Mouse (Mus musculus) layer of hippocampus, adult 8-10 months (tissue): ENCODE results near the gene Catsperd. TPM values are rescaled to one million over a fixed set of nuclear protein-coding genes. Genes with fewer than 3 reads are reported as not detected.

Source experiments
- DNase-seq, 2 experiments: peaks; one replicate each; pipeline ENCODE4 v3.0.0; 2022; ENCODE audit warnings: low spot score in 2 of 2
- total RNA-seq, 4 experiments: library from RNA; stranded (reverse); gene quantifications; 2 replicates each; pipeline ENCODE4 v1.2.4; 2022

The Catsperd gene
- 1 to 10 TPM in 2 of 4 experiments, under 1 TPM in 2; 0.48 to 1.8 (median 1.2) TPM for total RNA-seq

- DNase-seq = no peak
These were observed at the start of gene Catsperd for GRCm38 (mm10) chr17:56627530-56628277. Gene Catsperd (plus strand): TSS chr17:56628143.

- no peak for DNase-seq
These were observed 44.9 kb upstream of the Catsperd start for GRCm38 (mm10) chr17:56583071-56583470.

- peak; percentile 42 to 45 for DNase-seq
These were observed 44.2 kb upstream of the Catsperd start for GRCm38 (mm10) chr17:56583611-56584256.

GRCm38 (mm10) chr17:56584257-56585130 lies 43.4 kb upstream of the Catsperd start, which contains the start of the genes Safb2 and Safb:
Gene Safb2 (minus strand): TSS chr17:56584585.
Gene Safb (plus strand): TSS chr17:56584825.
- peak; percentile 99 for DNase-seq

- no peak for DNase-seq
These were observed 42.6 kb upstream of the Catsperd start for GRCm38 (mm10) chr17:56585171-56585821.

- DNase-seq = no peak
These were observed 40.2 kb upstream of the Catsperd start for GRCm38 (mm10) chr17:56587773-56588172.

- no peak for DNase-seq
These were observed 39.0 kb upstream of the Catsperd start for GRCm38 (mm10) chr17:56588921-56589320.

- no peak for DNase-seq
These were observed 35.4 kb upstream of the Catsperd start for GRCm38 (mm10) chr17:56592553-56592952.

- DNase-seq = no peak
These were observed 34.2 kb upstream of the Catsperd start for GRCm38 (mm10) chr17:56593527-56594271.

GRCm38 (mm10) chr17:56603186-56604069 lies 24.5 kb upstream of the Catsperd start:
- no peak for DNase-seq

GRCm38 (mm10) chr17:56604070-56604380 lies 23.9 kb upstream of the Catsperd start:
- DNase-seq = no peak

- no peak for DNase-seq
These were observed 23.5 kb upstream of the Catsperd start for GRCm38 (mm10) chr17:56604422-56604821.

- no peak for DNase-seq
These were observed 22.5 kb upstream of the Catsperd start for GRCm38 (mm10) chr17:56605431-56605830.

- DNase-seq = no peak
These were observed 20.4 kb upstream of the Catsperd start for GRCm38 (mm10) chr17:56607521-56608062.

- DNase-seq = no peak
These were observed 19.2 kb upstream of the Catsperd start for GRCm38 (mm10) chr17:56608699-56609098.

- DNase-seq = peak; percentile 97 to 98
These were observed 18.3 kb upstream of the Catsperd start, which contains the start of gene 2410015M20Rik for GRCm38 (mm10) chr17:56609452-56610171. Gene 2410015M20Rik (minus strand): TSS chr17:56609771.

GRCm38 (mm10) chr17:56611323-56611722 lies 16.6 kb upstream of the Catsperd start:
- no peak for DNase-seq

- DNase-seq = no peak
These were observed 15.9 kb upstream of the Catsperd start for GRCm38 (mm10) chr17:56611861-56612564.
